Mouse (Mus musculus) spleen, adult 2 months (tissue): ENCODE results near the gene Desi2.
"Not testable (repeated sequence)": the region's sequence is repeated elsewhere in the genome, so short reads cannot be mapped to it uniquely, and the experiment has no call there.

ENCODE experiments used
- CTCF ChIP-seq: fragments of 200-500 bp; IDR thresholded peaks from 2 replicates; pipeline ENCODE4 v1.5.1; 2011; ENCODE audit warnings: mild to moderate bottlenecking, inconsistent platforms; ENCODE audit not compliant: insufficient read depth, insufficient read length, insufficient replicate concordance; ENCODE audit errors: extremely low read depth
- POLR2A ChIP-seq: fragments of 200-500 bp; IDR thresholded peaks from 2 replicates; pipeline ENCODE4 v1.6.1; 2011; ENCODE audit warnings: low read depth, low read length, inconsistent platforms

- TF ChIP-seq POLR2A, CTCF: not testable (repeated sequence)
These were observed 41.7 kb downstream of the Desi2 start for GRCm38 (mm10) chr1:178228888-178229287.
